Mouse (Mus musculus): ENCODE data around the gene Tmprss15. TPM values are rescaled to one million over a fixed set of nuclear protein-coding genes. Genes with fewer than 3 reads are reported as not detected.

The Tmprss15 gene
- not detected in 2 replicates for polyA plus RNA-seq (2014; fragmentation: Nextera tagmentation; extraction: Ambion mirVana)

- no peak within 1 kb of the TSS for H3K9ac ChIP-seq (ENCODE audit: low read length)
- no peaks in the 10 kb centered on the region for H3K4me1 ChIP-seq (ENCODE audit: control insufficient read depth, insufficient read depth, low read length)
- no peaks in the 10 kb centered on the region for H3K9me3 ChIP-seq (ENCODE audit: control insufficient read depth, low read length)
- no peaks in the 10 kb centered on the region for H3K36me3 ChIP-seq (ENCODE audit: control insufficient read depth, insufficient read depth, low read length)
- H3K4me2 ChIP-seq (ENCODE audit: low read depth), result no peak within 1 kb of the TSS
- DNase-seq (ENCODE audit: low spot score), result no peak
- no peak within 1 kb of the TSS for H3K4me3 ChIP-seq (ENCODE audit: low read depth, low read length)
- H3K27me3 ChIP-seq (ENCODE audit: control insufficient read depth, insufficient read depth, low read length), result no peaks in the 10 kb centered on the region
- H3K27ac ChIP-seq (ENCODE audit: low read depth, low read length), result no peak within 1 kb of the TSS
- no peak for ATAC-seq (ENCODE audit: insufficient read depth, low FRiP score, low TSS enrichment)
- 87% methylated on average over 4 of the region's 4 CpGs for WGBS
These were observed at the start of gene Tmprss15 for GRCm38 (mm10) chr16:79090997-79091396. TSS of gene Tmprss15 (minus strand) at chr16:79091097.

GRCm38 (mm10) chr16:79114879-79115278 lies 24.0 kb upstream of the Tmprss15 start:
- Histone ChIP-seq H3K9ac (ENCODE audit: low read length) (no peak overlapping the region), H3K27me3 (ENCODE audit: control insufficient read depth, insufficient read depth, low read length) (no peaks in the 10 kb centered on the region), H3K9me3 (ENCODE audit: control insufficient read depth, low read length) (no peaks in the 10 kb centered on the region), H3K27ac (ENCODE audit: low read depth, low read length) (no peak overlapping the region), H3K36me3 (ENCODE audit: control insufficient read depth, insufficient read depth, low read length) (no peaks in the 10 kb centered on the region), H3K4me1 (ENCODE audit: control insufficient read depth, insufficient read depth, low read length) (no peaks in the 10 kb centered on the region), H3K4me3 (ENCODE audit: low read depth, low read length) (no peak overlapping the region), H3K4me2 (ENCODE audit: low read depth) (no peak overlapping the region)
- ATAC-seq (ENCODE audit: insufficient read depth, low FRiP score, low TSS enrichment), result no peak
- no peak for DNase-seq (ENCODE audit: low spot score)
- WGBS, result 89% methylated on average over 1 of the region's 1 CpGs

GRCm38 (mm10) chr16:79109516-79109915 lies 18.6 kb upstream of the Tmprss15 start:
- Histone ChIP-seq H3K27me3 (ENCODE audit: control insufficient read depth, insufficient read depth, low read length) (no peaks in the 10 kb centered on the region), H3K27ac (ENCODE audit: low read depth, low read length) (no peak overlapping the region), H3K9ac (ENCODE audit: low read length) (no peak overlapping the region), H3K4me3 (ENCODE audit: low read depth, low read length) (no peak overlapping the region), H3K9me3 (ENCODE audit: control insufficient read depth, low read length) (no peaks in the 10 kb centered on the region), H3K4me1 (ENCODE audit: control insufficient read depth, insufficient read depth, low read length) (no peaks in the 10 kb centered on the region), H3K36me3 (ENCODE audit: control insufficient read depth, insufficient read depth, low read length) (no peaks in the 10 kb centered on the region), H3K4me2 (ENCODE audit: low read depth) (no peak overlapping the region)
- ATAC-seq (ENCODE audit: insufficient read depth, low FRiP score, low TSS enrichment) (no peak), DNase-seq (ENCODE audit: low spot score) (no peak)
- WGBS, result 62% methylated on average over 1 of the region's 1 CpGs

- no peak for ATAC-seq (ENCODE audit: insufficient read depth, low FRiP score, low TSS enrichment)
- Histone ChIP-seq H3K9ac (ENCODE audit: low read length) (no peak overlapping the region), H3K9me3 (ENCODE audit: control insufficient read depth, low read length) (no peaks in the 10 kb centered on the region), H3K27ac (ENCODE audit: low read depth, low read length) (no peak overlapping the region), H3K4me1 (ENCODE audit: control insufficient read depth, insufficient read depth, low read length) (no peaks in the 10 kb centered on the region), H3K4me2 (ENCODE audit: low read depth) (no peak overlapping the region), H3K36me3 (ENCODE audit: control insufficient read depth, insufficient read depth, low read length) (no peaks in the 10 kb centered on the region), H3K27me3 (ENCODE audit: control insufficient read depth, insufficient read depth, low read length) (no peaks in the 10 kb centered on the region), H3K4me3 (ENCODE audit: low read depth, low read length) (no peak overlapping the region)
- WGBS, result 87% methylated on average over 5 of the region's 5 CpGs
- DNase-seq (ENCODE audit: low spot score), result no peak
These were observed 18.1 kb upstream of the Tmprss15 start for GRCm38 (mm10) chr16:79108969-79109368.

- no peak for ATAC-seq (ENCODE audit: insufficient read depth, low FRiP score, low TSS enrichment)
- WGBS, result 92% methylated on average over 2 of the region's 2 CpGs
- H3K4me2 ChIP-seq (ENCODE audit: low read depth), result no peak overlapping the region
- no peaks in the 10 kb centered on the region for H3K4me1 ChIP-seq (ENCODE audit: control insufficient read depth, insufficient read depth, low read length)
- H3K4me3 ChIP-seq (ENCODE audit: low read depth, low read length), result no peak overlapping the region
- no peaks in the 10 kb centered on the region for H3K27me3 ChIP-seq (ENCODE audit: control insufficient read depth, insufficient read depth, low read length)
- H3K27ac ChIP-seq (ENCODE audit: low read depth, low read length), result no peak overlapping the region
- H3K9ac ChIP-seq (ENCODE audit: low read length), result no peak overlapping the region
- no peaks in the 10 kb centered on the region for H3K9me3 ChIP-seq (ENCODE audit: control insufficient read depth, low read length)
- H3K36me3 ChIP-seq (ENCODE audit: control insufficient read depth, insufficient read depth, low read length), result no peaks in the 10 kb centered on the region
- DNase-seq (ENCODE audit: low spot score), result no peak
These were observed 9.4 kb upstream of the Tmprss15 start for GRCm38 (mm10) chr16:79100325-79100724.

GRCm38 (mm10) chr16:79098321-79098720 lies 7.4 kb upstream of the Tmprss15 start:
- no peak overlapping the region for H3K27ac ChIP-seq (ENCODE audit: low read depth, low read length)
- 97% methylated on average over 2 of the region's 2 CpGs for WGBS
- no peaks in the 10 kb centered on the region for H3K9me3 ChIP-seq (ENCODE audit: control insufficient read depth, low read length)
- no peak overlapping the region for H3K9ac ChIP-seq (ENCODE audit: low read length)
- no peaks in the 10 kb centered on the region for H3K4me1 ChIP-seq (ENCODE audit: control insufficient read depth, insufficient read depth, low read length)
- DNase-seq (ENCODE audit: low spot score) (no peak), ATAC-seq (ENCODE audit: insufficient read depth, low FRiP score, low TSS enrichment) (no peak)
- no peak overlapping the region for H3K4me2 ChIP-seq (ENCODE audit: low read depth)
- no peaks in the 10 kb centered on the region for H3K27me3 ChIP-seq (ENCODE audit: control insufficient read depth, insufficient read depth, low read length)
- H3K4me3 ChIP-seq (ENCODE audit: low read depth, low read length), result no peak overlapping the region
- no peaks in the 10 kb centered on the region for H3K36me3 ChIP-seq (ENCODE audit: control insufficient read depth, insufficient read depth, low read length)

GRCm38 (mm10) chr16:79086550-79086949 lies 4.3 kb downstream of the Tmprss15 start:
- no peak for DNase-seq (ENCODE audit: low spot score)
- 89% methylated on average over 6 of the region's 6 CpGs for WGBS

GRCm38 (mm10) chr16:79063848-79064247 lies 27.0 kb downstream of the Tmprss15 start:
- Histone ChIP-seq H3K9me3 (ENCODE audit: control insufficient read depth, low read length) (no peaks in the 10 kb centered on the region), H3K4me1 (ENCODE audit: control insufficient read depth, insufficient read depth, low read length) (no peaks in the 10 kb centered on the region), H3K36me3 (ENCODE audit: control insufficient read depth, insufficient read depth, low read length) (no peaks in the 10 kb centered on the region), H3K27me3 (ENCODE audit: control insufficient read depth, insufficient read depth, low read length) (no peaks in the 10 kb centered on the region), H3K4me3 (ENCODE audit: low read depth, low read length) (no peak overlapping the region), H3K4me2 (ENCODE audit: low read depth) (no peak overlapping the region), H3K9ac (ENCODE audit: low read length) (no peak overlapping the region), H3K27ac (ENCODE audit: low read depth, low read length) (no peak overlapping the region)
- DNase-seq (ENCODE audit: low spot score) (no peak), ATAC-seq (ENCODE audit: insufficient read depth, low FRiP score, low TSS enrichment) (no peak)
- WGBS, result 92% methylated on average over 1 of the region's 1 CpGs

More at GRCm38 (mm10) chr16:79086550-79086949, 4.3 kb downstream of the Tmprss15 start:
- Histone ChIP-seq H3K36me3 (ENCODE audit: control insufficient read depth, insufficient read depth, low read length) (no peaks in the 10 kb centered on the region), H3K27me3 (ENCODE audit: control insufficient read depth, insufficient read depth, low read length) (no peaks in the 10 kb centered on the region), H3K4me2 (ENCODE audit: low read depth) (no peak overlapping the region), H3K9ac (ENCODE audit: low read length) (no peak overlapping the region), H3K4me1 (ENCODE audit: control insufficient read depth, insufficient read depth, low read length) (no peaks in the 10 kb centered on the region), H3K4me3 (ENCODE audit: low read depth, low read length) (no peak overlapping the region), H3K9me3 (ENCODE audit: control insufficient read depth, low read length) (no peaks in the 10 kb centered on the region), H3K27ac (ENCODE audit: low read depth, low read length) (no peak overlapping the region)
- ATAC-seq (ENCODE audit: insufficient read depth, low FRiP score, low TSS enrichment), result no peak

GRCm38 (mm10) chr16:79058775-79059558 lies 31.9 kb downstream of the Tmprss15 start:
- Histone ChIP-seq H3K27me3 (ENCODE audit: control insufficient read depth, insufficient read depth, low read length) (no peaks in the 10 kb centered on the region), H3K27ac (ENCODE audit: low read depth, low read length) (no peak overlapping the region), H3K4me1 (ENCODE audit: control insufficient read depth, insufficient read depth, low read length) (no peaks in the 10 kb centered on the region), H3K9me3 (ENCODE audit: control insufficient read depth, low read length) (no peaks in the 10 kb centered on the region), H3K4me2 (ENCODE audit: low read depth) (no peak overlapping the region), H3K9ac (ENCODE audit: low read length) (no peak overlapping the region), H3K36me3 (ENCODE audit: control insufficient read depth, insufficient read depth, low read length) (no peaks in the 10 kb centered on the region), H3K4me3 (ENCODE audit: low read depth, low read length) (no peak overlapping the region)
- WGBS, result 73% methylated on average over 12 of the region's 12 CpGs
- ATAC-seq (ENCODE audit: insufficient read depth, low FRiP score, low TSS enrichment) (no peak), DNase-seq (ENCODE audit: low spot score) (peak; percentile 18)

Data from neural tube, embryonic 11.5 days (tissue).